Mouse (Mus musculus) stomach, embryonic 16.5 days (tissue): Measurements from ENCODE around the gene Cpz. TPM values are rescaled to one million over a fixed set of nuclear protein-coding genes. Genes with fewer than 3 reads are reported as not detected.

Experiments used
- ATAC-seq: fragments of 200-750 bp; cut with Nextera tagmentation; 2 replicates; pipeline ENCODE4 v1.8.0; 2017; ENCODE audit warnings: moderate number of reproducible peaks, moderate TSS enrichment; ENCODE audit not compliant: insufficient read depth, low FRiP score
- H3K27ac ChIP-seq: fragments of 300-500 bp; sonication (generic); 2 replicates; pipeline ENCODE4 v1.5.1; 2014; ENCODE audit warnings: low read length
- H3K27me3 ChIP-seq: fragments of 300-500 bp; sonication (generic); 2 replicates; pipeline ENCODE4 v1.6.1; 2014; ENCODE audit warnings: low read length, control low read depth, mixed read lengths; ENCODE audit not compliant: control insufficient read depth, insufficient read depth
- H3K36me3 ChIP-seq: fragments of 300-500 bp; sonication (generic); 2 replicates; pipeline ENCODE4 v1.6.1; 2014; ENCODE audit warnings: low read length; ENCODE audit not compliant: control insufficient read depth, insufficient read depth
- H3K4me1 ChIP-seq: fragments of 300-500 bp; sonication (generic); 2 replicates; pipeline ENCODE4 v1.6.1; 2014; ENCODE audit warnings: low read length, control low read depth, mixed read lengths; ENCODE audit not compliant: control insufficient read depth, insufficient read depth
- H3K4me2 ChIP-seq: fragments of 300-500 bp; sonication (generic); 2 replicates; pipeline ENCODE4 v1.6.1; 2014; ENCODE audit warnings: low read depth, low read length, mixed read lengths
- H3K4me3 ChIP-seq: fragments of 300-500 bp; sonication (generic); replicated peaks from 2 replicates; pipeline ENCODE4 v1.5.1; 2014; ENCODE audit warnings: mild to moderate bottlenecking, low read length
- H3K9ac ChIP-seq: fragments of 300-500 bp; sonication (generic); 2 replicates; pipeline ENCODE4 v1.6.1; 2014; ENCODE audit warnings: low read length
- H3K9me3 ChIP-seq: fragments of 300-500 bp; sonication (generic); replicated peaks from 2 replicates; pipeline ENCODE4 v1.6.1; 2016; ENCODE audit warnings: low read length, control low read depth; ENCODE audit not compliant: control insufficient read depth
- WGBS: fragments of 180-500 bp; shearing (Covaris S2); extraction: QIAGEN DNeasy Blood & Tissue Kit; methylation state at CpG from one replicate; pipeline ENCODE4 v1.1.7; 2014; 5-methylcytosine and 5-hydroxymethylcytosine counted together
- polyA plus RNA-seq: library from polyadenylated mRNA; unstranded; fragments of >200 nt; fragmentation: Nextera tagmentation; extraction: Ambion mirVana; gene quantifications from 2 replicates; pipeline ENCODE4 v1.2.1, GENCODE M21; 2015

Gene Cpz
- polyA plus RNA-seq, 1 experiment from 2014 or later: 11.1 TPM

GRCm38 (mm10) chr5:35505016-35505415, 20.5 kb downstream of the Cpz start:
- Histone ChIP-seq H3K4me2 (no peak overlapping the region), H3K4me3 (no peak overlapping the region), H3K36me3 (no peaks in the 10 kb centered on the region), H3K9me3 (no peaks in the 10 kb centered on the region), H3K9ac (no peak overlapping the region), H3K27me3 (no peaks in the 10 kb centered on the region), H3K4me1 (no peaks in the 10 kb centered on the region), H3K27ac (no peak overlapping the region)
- 48% methylated on average over 7 of the region's 7 CpGs for WGBS
- ATAC-seq: no peak

DNA sequence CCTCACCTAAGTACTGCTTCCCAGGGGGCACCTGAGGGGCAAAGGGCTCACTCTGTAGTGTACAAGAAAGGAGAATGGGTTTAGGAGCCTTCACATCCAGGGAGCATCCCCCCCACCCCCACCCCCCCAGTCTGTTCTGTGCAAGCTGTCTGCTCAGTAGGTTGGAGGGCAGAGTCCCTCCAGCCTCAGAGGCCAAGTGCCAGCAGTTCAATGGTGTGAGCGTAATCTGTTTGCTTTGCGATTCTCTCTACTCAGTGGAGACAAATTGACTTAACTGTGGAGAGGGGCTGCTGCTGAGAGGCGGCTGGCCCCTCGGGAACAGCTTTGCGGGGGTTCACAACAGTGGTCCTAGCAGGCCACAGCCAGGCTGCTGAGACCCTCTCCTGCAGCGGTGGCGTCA, 28.2 kb downstream of the Cpz start:
- Histone ChIP-seq H3K4me2 (no peak overlapping the region), H3K36me3 (no peaks in the 10 kb centered on the region), H3K4me1 (no peaks in the 10 kb centered on the region), H3K27me3 (no peaks in the 10 kb centered on the region), H3K9me3 (no peaks in the 10 kb centered on the region), H3K27ac (no peak overlapping the region), H3K9ac (no peak overlapping the region), H3K4me3 (no peak overlapping the region)
- ATAC-seq: no peak
- WGBS: 34% methylated on average over 7 of the region's 7 CpGs

DNA sequence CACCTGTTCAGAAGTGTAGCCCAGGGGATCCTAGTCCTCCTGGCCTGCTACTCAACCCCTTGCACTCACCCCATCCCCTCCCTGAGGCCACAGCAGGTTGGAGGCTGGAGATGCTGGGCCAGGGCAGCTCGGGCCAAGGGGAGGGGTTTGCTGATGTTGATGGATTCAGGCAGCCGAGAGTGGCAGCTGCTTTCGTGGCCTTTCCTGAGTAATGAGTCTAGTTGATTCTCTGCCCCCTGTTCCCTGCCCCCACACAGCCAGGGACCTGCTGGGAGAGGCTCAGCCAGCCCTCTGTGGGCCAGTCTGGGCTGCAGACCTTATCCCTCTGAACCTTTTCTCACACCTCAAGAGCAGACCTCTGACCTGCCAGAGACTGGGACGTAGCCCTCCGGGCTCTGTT, 29.5 kb downstream of the Cpz start:
- Histone ChIP-seq H3K27me3 (no peaks in the 10 kb centered on the region), H3K4me1 (no peaks in the 10 kb centered on the region), H3K4me2 (no peak overlapping the region), H3K27ac (no peak overlapping the region), H3K9ac (no peak overlapping the region), H3K9me3 (no peaks in the 10 kb centered on the region), H3K4me3 (no peak overlapping the region), H3K36me3 (no peaks in the 10 kb centered on the region)
- WGBS: 15% methylated on average over 5 of the region's 5 CpGs
- ATAC-seq: no peak

- H3K27ac ChIP-seq: no peak overlapping the region
- no peak; the same call in 1 of the 2 replicates for ATAC-seq
These were observed 30.6 kb downstream of the Cpz start for GRCm38 (mm10) chr5:35494773-35495390.

DNA sequence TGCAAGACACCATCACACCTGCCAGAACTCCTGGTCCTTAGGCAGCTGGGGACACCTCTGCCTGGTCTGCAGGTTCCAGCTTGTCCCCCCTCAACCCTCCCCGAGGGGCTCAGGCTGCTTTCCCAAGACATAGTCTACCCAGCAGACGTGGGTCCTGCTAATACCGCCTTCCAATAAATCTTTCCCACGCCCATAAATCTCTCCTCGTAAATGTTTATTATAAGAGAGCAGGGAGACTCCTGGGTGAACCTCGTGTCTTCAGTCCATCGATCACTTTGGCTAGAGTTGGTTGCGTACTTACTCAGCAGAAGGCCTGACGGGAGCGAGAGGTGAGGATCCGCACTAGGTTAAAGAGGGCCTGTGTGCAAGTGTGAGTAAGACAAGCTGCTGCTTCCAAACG, 31.7 kb downstream of the Cpz start:
- Histone ChIP-seq H3K9me3 (no peaks in the 10 kb centered on the region), H3K36me3 (no peaks in the 10 kb centered on the region), H3K4me1 (no peaks in the 10 kb centered on the region), H3K27me3 (no peaks in the 10 kb centered on the region), H3K4me3 (no peak overlapping the region), H3K4me2 (no peak overlapping the region), H3K27ac (no peak overlapping the region), H3K9ac (no peak overlapping the region)
- 34% methylated on average over 12 of the region's 12 CpGs for WGBS
- no peak for ATAC-seq

More at GRCm38 (mm10) chr5:35494773-35495390, 30.6 kb downstream of the Cpz start:
- Histone ChIP-seq H3K27me3 (no peaks in the 10 kb centered on the region), H3K4me3 (no peak overlapping the region), H3K4me2 (no peak overlapping the region), H3K9ac (no peak overlapping the region), H3K9me3 (no peaks in the 10 kb centered on the region), H3K4me1 (no peaks in the 10 kb centered on the region), H3K36me3 (no peaks in the 10 kb centered on the region)
- WGBS: 41% methylated on average over 8 of the region's 8 CpGs

- Histone ChIP-seq H3K4me3 (no peak overlapping the region), H3K9ac (no peak overlapping the region), H3K27ac (no peak overlapping the region), H3K36me3 (no peaks in the 10 kb centered on the region), H3K4me1 (no peaks in the 10 kb centered on the region), H3K9me3 (no peaks in the 10 kb centered on the region), H3K4me2 (no peak overlapping the region), H3K27me3 (no peaks in the 10 kb centered on the region)
- ATAC-seq: no peak
- 31% methylated on average over 4 of the region's 4 CpGs for whole genome bisulfite sequencing
These were observed 46.0 kb downstream of the Cpz start for GRCm38 (mm10) chr5:35479521-35479920.

- ATAC-seq: no peak
- no peak overlapping the region for H3K4me2 ChIP-seq
- no peak overlapping the region for H3K4me3 ChIP-seq
- H3K9me3 ChIP-seq: no peaks in the 10 kb centered on the region
- H3K27me3 ChIP-seq: 0 out of 2 replicates have a peak, but pooled peaks cover 5% of the 10 kb centered on the region
- no peak overlapping the region for H3K9ac ChIP-seq
- no peaks in the 10 kb centered on the region for H3K4me1 ChIP-seq
- H3K36me3 ChIP-seq: no peaks in the 10 kb centered on the region
- WGBS: 45% methylated on average over 6 of the region's 6 CpGs
- H3K27ac ChIP-seq: no peak overlapping the region
These were observed 50.3 kb downstream of the Cpz start for GRCm38 (mm10) chr5:35475236-35475635.

GRCm38 (mm10) chr5:35470885-35471528, 54.5 kb downstream of the Cpz start:
- peaks cover 5% of the 10 kb centered on the region; the same call in 1 of the 2 replicates for H3K27me3 ChIP-seq
- no peaks in the 10 kb centered on the region for H3K36me3 ChIP-seq
- ATAC-seq: no peak
- no peak overlapping the region for H3K27ac ChIP-seq
- H3K9ac ChIP-seq: no peak overlapping the region
- H3K4me3 ChIP-seq: no peak overlapping the region
- 9% methylated on average over 7 of the region's 7 CpGs for WGBS
- no peak overlapping the region for H3K4me2 ChIP-seq
- H3K4me1 ChIP-seq: no peaks in the 10 kb centered on the region
- H3K9me3 ChIP-seq: no peaks in the 10 kb centered on the region

- H3K4me2 ChIP-seq: no peak overlapping the region
- no peaks in the 10 kb centered on the region for H3K4me1 ChIP-seq
- no peaks in the 10 kb centered on the region; the same call in 1 of the 2 replicates for H3K27me3 ChIP-seq
- H3K27ac ChIP-seq: no peak overlapping the region
- no peak overlapping the region for H3K9ac ChIP-seq
- H3K9me3 ChIP-seq: no peaks in the 10 kb centered on the region
- H3K4me3 ChIP-seq: no peak overlapping the region
- 22% methylated on average over 21 of the region's 21 CpGs for WGBS
- ATAC-seq: no peak
- H3K36me3 ChIP-seq: no peaks in the 10 kb centered on the region
These were observed 59.4 kb downstream of the Cpz start for GRCm38 (mm10) chr5:35465966-35466635.
